Mouse (Mus musculus) left cerebral cortex, adult 2 months (tissue): ENCODE results near the gene Gm6583. TPM values are rescaled to one million over a fixed set of nuclear protein-coding genes. Genes with fewer than 3 reads are reported as not detected.

Experiments
- DNase-seq, 2 experiments: peaks; one replicate each; pipeline ENCODE4 v3.0.0; 2021 to 2022; ENCODE audit warnings: low spot score in 2 of 2, mixed read lengths in 1 of 2; ENCODE audit errors: extremely low spot score in 1 of 2
- H3K27ac ChIP-seq: fragments of 200-600 bp; 2 replicates; pipeline ENCODE4 v1.8.1; 2022
- H3K4me3 ChIP-seq: fragments of 200-600 bp; 2 replicates; pipeline ENCODE4 v1.8.1; 2022
- CTCF ChIP-seq: fragments of 200-600 bp; IDR thresholded peaks from 2 replicates; pipeline ENCODE4 v1.8.1; 2022; ENCODE audit warnings: antibody characterized with exemption, mild to moderate bottlenecking, moderate library complexity
- intact Hi-C: fragments of 180-260 bp; cut with DNase I; formaldehyde crosslinking; loops from one replicate; pipeline ENCODE4 v1.15.1; 2025
- long read RNA-seq, 2 experiments: library from polyadenylated mRNA; stranded (forward); transcript quantifications; one replicate each; pipeline ENCODE4 v2.0.0; 2021; ENCODE audit warnings: borderline mapping rate in 2 of 2
- total RNA-seq, 2 experiments: library from RNA; stranded (reverse); gene quantifications; 2 replicates each; pipeline ENCODE4 v1.2.3; 2021

The Gm6583 gene
- not detected for total RNA-seq
- long read RNA-seq, experiment 1, result 0 reads
- long read RNA-seq, experiment 2, result 0 reads

GRCm38 (mm10) chr5:112355910-112356309 is at the start of gene Gm6583:
Gm6583 (minus strand) TSS chr5:112356033.
- H3K4me3 ChIP-seq, result no peak within 1 kb of the TSS
- no peak within 1 kb of the TSS for H3K27ac ChIP-seq
- TF ChIP-seq CTCF, result no peak
- intact Hi-C loops, result no loop called here
- no peak for DNase-seq

GRCm38 (mm10) chr5:112402437-112402836 is 46.6 kb upstream of the Gm6583 start:
- intact Hi-C loops, result no loop called here
- DNase-seq, result no peak
- H3K27ac ChIP-seq, result no peak overlapping the region
- no peak overlapping the region for H3K4me3 ChIP-seq
- no peak for TF ChIP-seq CTCF

- no peak for TF ChIP-seq CTCF
- no peak for DNase-seq
- H3K4me3 ChIP-seq, result no peak overlapping the region
- intact Hi-C loops, result no loop called here
- no peak overlapping the region for H3K27ac ChIP-seq
Observed at GRCm38 (mm10) chr5:112399284-112399683, 43.5 kb upstream of the Gm6583 start.

- no peak for TF ChIP-seq CTCF
- H3K4me3 ChIP-seq, result no peak overlapping the region
- intact Hi-C loops, result no loop called here
- H3K27ac ChIP-seq, result peak overlapping the region; percentile 86
- no peak for DNase-seq
Observed at GRCm38 (mm10) chr5:112396066-112396465, 40.2 kb upstream of the Gm6583 start.

- peak; percentile 79 to 81 for DNase-seq
- peak within 1 kb of the TSS; percentile 65 for H3K4me3 ChIP-seq
- H3K27ac ChIP-seq, result peak within 1 kb of the TSS; percentile 86
- peak; percentile 21; the same call in 1 of the 2 replicates for TF ChIP-seq CTCF
- intact Hi-C loops, result loop anchor here (5.0 kb wide), 1 partner anchor 32 kb away; no protein-coding TSS in a partner anchor
Observed at GRCm38 (mm10) chr5:112394779-112395443, 39.1 kb upstream of the Gm6583 start, which contains the start of gene Asphd2. Asphd2 (minus strand) TSS chr5:112394866.

- TF ChIP-seq CTCF, result no peak
- intact Hi-C loops, result loop anchor here (5.0 kb wide), 1 partner anchor 33 kb away; no protein-coding TSS in a partner anchor
- Histone ChIP-seq H3K4me3 (peak overlapping the region; percentile 65), H3K27ac (peak overlapping the region; percentile 84)
- no peak for DNase-seq
Observed at GRCm38 (mm10) chr5:112394415-112394763, 38.6 kb upstream of the Gm6583 start.

GRCm38 (mm10) chr5:112393741-112394414 is 38.0 kb upstream of the Gm6583 start:
- intact Hi-C loops, result loop anchor here (5.0 kb wide), 1 partner anchor 33 kb away; no protein-coding TSS in a partner anchor
- Histone ChIP-seq H3K4me3 (peak overlapping the region; percentile 65), H3K27ac (peak overlapping the region; percentile 84)
- TF ChIP-seq CTCF, result no peak
- DNase-seq, result no peak

GRCm38 (mm10) chr5:112391676-112392323 is 36.0 kb upstream of the Gm6583 start:
- Histone ChIP-seq H3K27ac (peak overlapping the region; percentile 1; the same call in 1 of the 2 replicates), H3K4me3 (no peak overlapping the region)
- intact Hi-C loops, result loop anchor here (5.0 kb wide), 1 partner anchor 36 kb away; no protein-coding TSS in a partner anchor
- TF ChIP-seq CTCF, result no peak
- no peak for DNase-seq

GRCm38 (mm10) chr5:112391002-112391401 is 35.2 kb upstream of the Gm6583 start:
- peak overlapping the region; percentile 23; the same call in 1 of the 2 replicates for H3K4me3 ChIP-seq
- no peak for TF ChIP-seq CTCF
- DNase-seq, result no peak
- no peak overlapping the region for H3K27ac ChIP-seq
- intact Hi-C loops, result loop anchor here (5.0 kb wide), 1 partner anchor 36 kb away; no protein-coding TSS in a partner anchor

GRCm38 (mm10) chr5:112389352-112389751 is 33.5 kb upstream of the Gm6583 start:
- DNase-seq, result no peak
- no peak for TF ChIP-seq CTCF
- Histone ChIP-seq H3K4me3 (peak overlapping the region; percentile 36), H3K27ac (peak overlapping the region; percentile 45; the same call in 1 of the 2 replicates)
- intact Hi-C loops, result no loop called here

- Histone ChIP-seq H3K27ac (no peak overlapping the region), H3K4me3 (no peak overlapping the region)
- DNase-seq, result no peak
- intact Hi-C loops, result no loop called here
- TF ChIP-seq CTCF, result no peak
Observed at GRCm38 (mm10) chr5:112385973-112386372, 30.1 kb upstream of the Gm6583 start.
